Mouse (Mus musculus): Measurements from ENCODE around the gene Elovl5. TPM values are rescaled to one million over a fixed set of nuclear protein-coding genes. Genes with fewer than 3 reads are reported as not detected.

The Elovl5 gene
- polyA plus RNA-seq, 1 experiment from 2014 or later: 56.0 TPM

- Histone ChIP-seq H3K36me3 (ENCODE audit: control insufficient read depth, insufficient read depth, low read length) (no peaks in the 10 kb centered on the region), H3K4me1 (replicated peaks; ENCODE audit: control insufficient read depth, insufficient read depth, low read length) (0 out of 2 replicates have a peak, but pooled peaks cover 2% of the 10 kb centered on the region), H3K4me2 (no peak overlapping the region), H3K27me3 (replicated peaks; ENCODE audit: control insufficient read depth, insufficient read depth, low read length) (no peaks in the 10 kb centered on the region), H3K9me3 (ENCODE audit: control insufficient read depth, low read length) (no peaks in the 10 kb centered on the region), H3K9ac (ENCODE audit: low read depth, low read length) (no peak overlapping the region), H3K27ac (ENCODE audit: low read depth, low read length) (no peak overlapping the region), H3K4me3 (ENCODE audit: low read depth, low read length) (no peak overlapping the region)
- no peak for ATAC-seq (replicated peaks; ENCODE audit: low FRiP score)
- DNase-seq (ENCODE audit: low spot score): no peak
- 82% methylated on average over 11 of the region's 11 CpGs for WGBS
Measured at GRCm38 (mm10) chr9:77924199-77924598, 7.0 kb downstream of the Elovl5 start.

- DNase-seq (ENCODE audit: low spot score) (no peak), ATAC-seq (replicated peaks; ENCODE audit: low FRiP score) (no peak)
- WGBS: 82% methylated on average over 8 of the region's 8 CpGs
- Histone ChIP-seq H3K36me3 (ENCODE audit: control insufficient read depth, insufficient read depth, low read length) (no peaks in the 10 kb centered on the region), H3K9me3 (ENCODE audit: control insufficient read depth, low read length) (no peaks in the 10 kb centered on the region), H3K9ac (ENCODE audit: low read depth, low read length) (no peak overlapping the region), H3K4me3 (ENCODE audit: low read depth, low read length) (no peak overlapping the region), H3K27me3 (replicated peaks; ENCODE audit: control insufficient read depth, insufficient read depth, low read length) (no peaks in the 10 kb centered on the region), H3K4me2 (no peak overlapping the region), H3K27ac (ENCODE audit: low read depth, low read length) (no peak overlapping the region), H3K4me1 (replicated peaks; ENCODE audit: control insufficient read depth, insufficient read depth, low read length) (peaks cover 6% of the 10 kb centered on the region; the same call in 1 of the 2 replicates)
Measured at GRCm38 (mm10) chr9:77926151-77926550, 9.0 kb downstream of the Elovl5 start.

GRCm38 (mm10) chr9:77926911-77927310 lies 9.7 kb downstream of the Elovl5 start:
- Histone ChIP-seq H3K27ac (ENCODE audit: low read depth, low read length) (no peak overlapping the region), H3K9ac (ENCODE audit: low read depth, low read length) (no peak overlapping the region), H3K4me1 (replicated peaks; ENCODE audit: control insufficient read depth, insufficient read depth, low read length) (peaks cover 8% of the 10 kb centered on the region; the same call in 1 of the 2 replicates), H3K4me2 (no peak overlapping the region), H3K9me3 (ENCODE audit: control insufficient read depth, low read length) (no peaks in the 10 kb centered on the region), H3K4me3 (ENCODE audit: low read depth, low read length) (no peak overlapping the region), H3K36me3 (ENCODE audit: control insufficient read depth, insufficient read depth, low read length) (no peaks in the 10 kb centered on the region), H3K27me3 (replicated peaks; ENCODE audit: control insufficient read depth, insufficient read depth, low read length) (no peaks in the 10 kb centered on the region)
- DNase-seq (ENCODE audit: low spot score): no peak
- ATAC-seq (replicated peaks; ENCODE audit: low FRiP score): no peak
- WGBS: 88% methylated on average over 5 of the region's 5 CpGs

GRCm38 (mm10) chr9:77927431-77927830 lies 10.3 kb downstream of the Elovl5 start:
- no peak overlapping the region for H3K4me3 ChIP-seq (ENCODE audit: low read depth, low read length)
- H3K4me2 ChIP-seq: no peak overlapping the region
- ATAC-seq (replicated peaks; ENCODE audit: low FRiP score) (no peak), DNase-seq (ENCODE audit: low spot score) (no peak)
- no peak overlapping the region for H3K9ac ChIP-seq (ENCODE audit: low read depth, low read length)
- no peaks in the 10 kb centered on the region for H3K36me3 ChIP-seq (ENCODE audit: control insufficient read depth, insufficient read depth, low read length)
- peaks cover 8% of the 10 kb centered on the region; the same call in 1 of the 2 replicates for H3K4me1 ChIP-seq (replicated peaks; ENCODE audit: control insufficient read depth, insufficient read depth, low read length)
- H3K9me3 ChIP-seq (ENCODE audit: control insufficient read depth, low read length): no peaks in the 10 kb centered on the region
- H3K27ac ChIP-seq (ENCODE audit: low read depth, low read length): no peak overlapping the region
- H3K27me3 ChIP-seq (replicated peaks; ENCODE audit: control insufficient read depth, insufficient read depth, low read length): no peaks in the 10 kb centered on the region
- WGBS: 47% methylated on average over 6 of the region's 6 CpGs

- DNase-seq (ENCODE audit: low spot score) (no peak), ATAC-seq (replicated peaks; ENCODE audit: low FRiP score) (no peak)
- no peaks in the 10 kb centered on the region for H3K9me3 ChIP-seq (ENCODE audit: control insufficient read depth, low read length)
- no peak overlapping the region for H3K27ac ChIP-seq (ENCODE audit: low read depth, low read length)
- H3K36me3 ChIP-seq (ENCODE audit: control insufficient read depth, insufficient read depth, low read length): no peaks in the 10 kb centered on the region
- H3K9ac ChIP-seq (ENCODE audit: low read depth, low read length): no peak overlapping the region
- H3K4me2 ChIP-seq: no peak overlapping the region
- no peaks in the 10 kb centered on the region for H3K27me3 ChIP-seq (replicated peaks; ENCODE audit: control insufficient read depth, insufficient read depth, low read length)
- 87% methylated on average over 4 of the region's 4 CpGs for WGBS
- no peak overlapping the region for H3K4me3 ChIP-seq (ENCODE audit: low read depth, low read length)
- peaks cover 8% of the 10 kb centered on the region; the same call in 1 of the 2 replicates for H3K4me1 ChIP-seq (replicated peaks; ENCODE audit: control insufficient read depth, insufficient read depth, low read length)
Measured at GRCm38 (mm10) chr9:77928769-77929168, 11.6 kb downstream of the Elovl5 start.

GRCm38 (mm10) chr9:77929296-77929695 lies 12.1 kb downstream of the Elovl5 start:
- Histone ChIP-seq H3K36me3 (ENCODE audit: control insufficient read depth, insufficient read depth, low read length) (no peaks in the 10 kb centered on the region), H3K27ac (ENCODE audit: low read depth, low read length) (no peak overlapping the region), H3K4me2 (no peak overlapping the region), H3K4me1 (replicated peaks; ENCODE audit: control insufficient read depth, insufficient read depth, low read length) (peaks cover 8% of the 10 kb centered on the region; the same call in 1 of the 2 replicates), H3K4me3 (ENCODE audit: low read depth, low read length) (no peak overlapping the region), H3K9me3 (ENCODE audit: control insufficient read depth, low read length) (no peaks in the 10 kb centered on the region), H3K27me3 (replicated peaks; ENCODE audit: control insufficient read depth, insufficient read depth, low read length) (no peaks in the 10 kb centered on the region), H3K9ac (ENCODE audit: low read depth, low read length) (no peak overlapping the region)
- WGBS: 89% methylated on average over 5 of the region's 5 CpGs
- ATAC-seq (replicated peaks; ENCODE audit: low FRiP score) (no peak), DNase-seq (ENCODE audit: low spot score) (no peak)

- no peak for DNase-seq (ENCODE audit: low spot score)
- 74% methylated on average over 10 of the region's 10 CpGs for WGBS
- no peak overlapping the region for H3K4me3 ChIP-seq (ENCODE audit: low read depth, low read length)
- H3K4me2 ChIP-seq: no peak overlapping the region
- H3K36me3 ChIP-seq (ENCODE audit: control insufficient read depth, insufficient read depth, low read length): no peaks in the 10 kb centered on the region
- no peak overlapping the region for H3K27ac ChIP-seq (ENCODE audit: low read depth, low read length)
- no peaks in the 10 kb centered on the region for H3K9me3 ChIP-seq (ENCODE audit: control insufficient read depth, low read length)
- H3K27me3 ChIP-seq (replicated peaks; ENCODE audit: control insufficient read depth, insufficient read depth, low read length): no peaks in the 10 kb centered on the region
- H3K9ac ChIP-seq (ENCODE audit: low read depth, low read length): no peak overlapping the region
- H3K4me1 ChIP-seq (replicated peaks; ENCODE audit: control insufficient read depth, insufficient read depth, low read length): peaks cover 8% of the 10 kb centered on the region; the same call in 1 of the 2 replicates
- ATAC-seq (replicated peaks; ENCODE audit: low FRiP score): no peak
Measured at GRCm38 (mm10) chr9:77930036-77930859, 13.1 kb downstream of the Elovl5 start.

- no peak overlapping the region for H3K4me3 ChIP-seq (ENCODE audit: low read depth, low read length)
- H3K4me2 ChIP-seq: no peak overlapping the region
- no peaks in the 10 kb centered on the region for H3K9me3 ChIP-seq (ENCODE audit: control insufficient read depth, low read length)
- H3K4me1 ChIP-seq (replicated peaks; ENCODE audit: control insufficient read depth, insufficient read depth, low read length): peaks cover 8% of the 10 kb centered on the region; the same call in 1 of the 2 replicates
- DNase-seq (ENCODE audit: low spot score) (no peak), ATAC-seq (replicated peaks; ENCODE audit: low FRiP score) (no peak; the same call in 1 of the 2 replicates)
- no peak overlapping the region for H3K9ac ChIP-seq (ENCODE audit: low read depth, low read length)
- no peaks in the 10 kb centered on the region for H3K36me3 ChIP-seq (ENCODE audit: control insufficient read depth, insufficient read depth, low read length)
- H3K27me3 ChIP-seq (replicated peaks; ENCODE audit: control insufficient read depth, insufficient read depth, low read length): no peaks in the 10 kb centered on the region
- WGBS: 42% methylated on average over 4 of the region's 4 CpGs
- no peak overlapping the region for H3K27ac ChIP-seq (ENCODE audit: low read depth, low read length)
Measured at GRCm38 (mm10) chr9:77930860-77931184, 13.7 kb downstream of the Elovl5 start.

GRCm38 (mm10) chr9:77931740-77932139 lies 14.6 kb downstream of the Elovl5 start:
- Histone ChIP-seq H3K4me3 (ENCODE audit: low read depth, low read length) (no peak overlapping the region), H3K4me2 (no peak overlapping the region), H3K4me1 (replicated peaks; ENCODE audit: control insufficient read depth, insufficient read depth, low read length) (peaks cover 8% of the 10 kb centered on the region; the same call in 1 of the 2 replicates), H3K36me3 (ENCODE audit: control insufficient read depth, insufficient read depth, low read length) (no peaks in the 10 kb centered on the region), H3K9ac (ENCODE audit: low read depth, low read length) (no peak overlapping the region), H3K27me3 (replicated peaks; ENCODE audit: control insufficient read depth, insufficient read depth, low read length) (no peaks in the 10 kb centered on the region), H3K9me3 (ENCODE audit: control insufficient read depth, low read length) (no peaks in the 10 kb centered on the region), H3K27ac (ENCODE audit: low read depth, low read length) (no peak overlapping the region)
- DNase-seq (ENCODE audit: low spot score) (no peak), ATAC-seq (replicated peaks; ENCODE audit: low FRiP score) (no peak)
- WGBS: 78% methylated on average over 5 of the region's 5 CpGs
